ENCODE assay signal across 7 mouse cellular contexts in the genomic region with DNA sequence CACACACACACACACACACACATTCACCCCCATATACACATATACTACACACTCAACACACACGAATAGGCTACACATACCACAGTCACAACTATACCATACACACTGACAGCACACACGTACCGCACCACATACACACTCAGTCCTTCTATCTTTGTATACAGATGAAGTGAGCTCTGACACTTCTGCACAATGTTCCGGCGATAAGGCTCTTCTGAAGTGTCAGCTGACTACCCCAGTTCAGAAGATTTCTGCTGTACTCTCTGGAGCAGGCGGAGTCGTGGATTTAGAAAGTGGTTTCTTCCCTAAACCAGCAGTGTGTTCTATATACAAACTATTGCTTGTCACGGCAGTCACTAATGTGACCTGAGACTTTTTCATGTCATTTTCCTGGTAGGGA. TPM values are rescaled to one million over a fixed set of nuclear protein-coding genes. Genes with fewer than 3 reads are reported as not detected.
DNase-seq lines count a peak whose midpoint lies in the region; ATAC-seq and TF ChIP-seq lines count a peak whose summit lies in the region.

No protein-coding gene starts in this region.

- H3K4me3 ChIP-seq in left cerebral cortex, adult 2 months: no peak overlapping the region
- no peak overlapping the region for H3K4me3 ChIP-seq in hindbrain, postnatal 0 days (ENCODE audit: low read length)
- H3K4me3 ChIP-seq in midbrain, embryonic 14.5 days (replicated peaks; ENCODE audit: low read depth, low read length): no peak overlapping the region

- H3K9ac ChIP-seq in hindbrain, postnatal 0 days (replicated peaks; ENCODE audit: low read length): no peak overlapping the region
- no peak overlapping the region for H3K9ac ChIP-seq in midbrain, embryonic 14.5 days (replicated peaks; ENCODE audit: low read length)

- peaks cover 38% of the 10 kb centered on the region for H3K4me1 ChIP-seq in hindbrain, postnatal 0 days (ENCODE audit: insufficient read depth, low read length)
- H3K4me1 ChIP-seq in midbrain, embryonic 14.5 days (ENCODE audit: control insufficient read depth, insufficient read depth, low read length): peaks cover 43% of the 10 kb centered on the region

- no peaks in the 10 kb centered on the region for H3K27me3 ChIP-seq in hindbrain, postnatal 0 days (ENCODE audit: insufficient read depth, low read length)
- no peaks in the 10 kb centered on the region for H3K27me3 ChIP-seq in midbrain, embryonic 14.5 days (ENCODE audit: control insufficient read depth, insufficient read depth, low read length)

- TF ChIP-seq CTCF in left cerebral cortex, adult 2 months (IDR thresholded peaks at IDR 0.05): no peak
- TF ChIP-seq CTCF in hindbrain, postnatal 0 days (IDR thresholded peaks at IDR 0.05; ENCODE audit: low read depth): no peak

- DNase-seq in left cerebral cortex, adult 2 months (ENCODE audit: extremely low spot score in 1 of 2, low spot score in 2 of 2): no peak
- DNase-seq in left cerebral cortex, adult 18-20 months (ENCODE audit: low spot score in 2 of 2): no peak
- DNase-seq in hindbrain, postnatal 0 days (ENCODE audit: low spot score): no peak
- DNase-seq in midbrain, embryonic 14.5 days: no peak
- no peak for DNase-seq in right cerebral cortex, adult 2 months (ENCODE audit: low spot score in 2 of 2)
- no peak for DNase-seq in gastrocnemius, adult 18-20 months (ENCODE audit: low spot score)

- H3K36me3 ChIP-seq in hindbrain, postnatal 0 days (ENCODE audit: insufficient read depth, low read length): peaks cover 40% of the 10 kb centered on the region
- peaks cover 53% of the 10 kb centered on the region for H3K36me3 ChIP-seq in midbrain, embryonic 14.5 days (ENCODE audit: control insufficient read depth, insufficient read depth, low read length)

- H3K9me3 ChIP-seq in hindbrain, postnatal 0 days (ENCODE audit: low read length): no peaks in the 10 kb centered on the region
- no peaks in the 10 kb centered on the region for H3K9me3 ChIP-seq in midbrain, embryonic 14.5 days (ENCODE audit: control insufficient read depth, low read length)

- H3K4me2 ChIP-seq in hindbrain, postnatal 0 days (ENCODE audit: low read depth, low read length): no peak overlapping the region
- no peak overlapping the region for H3K4me2 ChIP-seq in midbrain, embryonic 14.5 days (ENCODE audit: low read length)

- peak; percentile 62 for ATAC-seq in erythroblast, adult 5-6 weeks (replicated peaks; ENCODE audit: low FRiP score, poor library complexity, severe bottlenecking)
- no peak for ATAC-seq in hindbrain, postnatal 0 days
- ATAC-seq in midbrain, embryonic 14.5 days (ENCODE audit: low FRiP score, low TSS enrichment): no peak

- peak overlapping the region; percentile 51 for H3K27ac ChIP-seq in left cerebral cortex, adult 2 months
- H3K27ac ChIP-seq in hindbrain, postnatal 0 days: 0 out of 2 replicates have a peak overlapping the region, but pooled peaks have one; percentile 82
- peak overlapping the region; percentile 87 for H3K27ac ChIP-seq in midbrain, embryonic 14.5 days (replicated peaks; ENCODE audit: low read depth, low read length)

- intact Hi-C loops in left cerebral cortex, adult 2 months (cut with DNase I): no loop called here

- WGBS in hindbrain, postnatal 0 days: 88% methylated on average over 8 of the region's 8 CpGs
- 91% methylated on average over 8 of the region's 8 CpGs for WGBS in midbrain, embryonic 14.5 days

RNA-seq across cellular contexts. Expression of a gene that starts 22.0 kb away (rescaled TPM):
- total RNA-seq in left cerebral cortex, adult 2 months (2021): 10 to 100 TPM; 46.1 to 47.3 TPM
- total RNA-seq in left cerebral cortex, adult 18-20 months (2021): 10 to 100 TPM; 43.2 to 50.5 TPM
- 14.4 and 27.9 TPM in 2 replicates for total RNA-seq in erythroblast, adult 5-6 weeks (2015; ENCODE audit: low replicate concordance)
- total RNA-seq in erythroblast, adult 5-6 weeks (2017; ENCODE audit: low replicate concordance): 6.8 and 7.9 TPM in 2 replicates
- total RNA-seq in hindbrain, postnatal 0 days (2014; rRNA removed): 104 and 110 TPM in 2 replicates
- 94.0 and 95.1 TPM in 2 replicates for polyA plus RNA-seq in hindbrain, postnatal 0 days (2015; fragmentation: Nextera tagmentation; extraction: Ambion mirVana)
- 58.0 and 72.4 TPM in 2 replicates for polyA plus RNA-seq in midbrain, embryonic 14.5 days (2014; fragmentation: Nextera tagmentation; extraction: Ambion mirVana)
- total RNA-seq in gastrocnemius, adult 18-20 months (2021): 1 to 10 TPM; 5.7 to 6.6 TPM

RNA-seq across cellular contexts. Expression of a gene that starts 36.6 kb away (rescaled TPM):
- 10 to 100 TPM; 68.3 to 74.2 TPM for total RNA-seq in left cerebral cortex, adult 2 months (2021)
- 10 to 100 TPM; 66.5 to 67.7 TPM for total RNA-seq in left cerebral cortex, adult 18-20 months (2021)
- total RNA-seq in erythroblast, adult 5-6 weeks (2015; ENCODE audit: low replicate concordance): 1.9 and 5.2 TPM in 2 replicates
- 4.9 and 10.3 TPM in 2 replicates for total RNA-seq in erythroblast, adult 5-6 weeks (2017; ENCODE audit: low replicate concordance)
- 46.9 and 65.5 TPM in 2 replicates for total RNA-seq in hindbrain, postnatal 0 days (2014; rRNA removed)
- polyA plus RNA-seq in hindbrain, postnatal 0 days (2015; fragmentation: Nextera tagmentation; extraction: Ambion mirVana): 32.6 and 33.9 TPM in 2 replicates
- polyA plus RNA-seq in midbrain, embryonic 14.5 days (2014; fragmentation: Nextera tagmentation; extraction: Ambion mirVana): 22.5 and 24.7 TPM in 2 replicates
- 10 to 100 TPM in 1 of 2 experiments, 1 to 10 TPM in 1; 9.4 to 19.6 TPM for total RNA-seq in gastrocnemius, adult 18-20 months (2021)
